Mouse (Mus musculus): ENCODE measurements around the gene Ccdc74a. TPM values are rescaled to one million over a fixed set of nuclear protein-coding genes. Genes with fewer than 3 reads are reported as not detected.
A peak's percentile ranks its signal among the peaks of the same experiment; 100 is the strongest.

Ccdc74a gene
- polyA plus RNA-seq, 1 experiment from 2014 or later = 8.2 TPM

GRCm38 (mm10) chr16:17642311-17642710, 4.0 kb upstream of the Ccdc74a start:
- no peak overlapping the region for H3K27ac ChIP-seq
- peaks cover 9% of the 10 kb centered on the region for H3K4me1 ChIP-seq (replicated peaks)
- no peak overlapping the region for H3K4me2 ChIP-seq
- no peaks in the 10 kb centered on the region for H3K27me3 ChIP-seq
- peaks cover 63% of the 10 kb centered on the region for H3K36me3 ChIP-seq
- WGBS = 90% methylated on average over 8 of the region's 8 CpGs
- ATAC-seq (ENCODE audit: insufficient number of reproducible peaks, insufficient read depth, low FRiP score, low TSS enrichment, low read depth) = no peak
- H3K9me3 ChIP-seq = no peaks in the 10 kb centered on the region
- no peak overlapping the region for H3K4me3 ChIP-seq (replicated peaks)
- H3K9ac ChIP-seq (replicated peaks) = no peak overlapping the region

GRCm38 (mm10) chr16:17643437-17643990, 2.8 kb upstream of the Ccdc74a start:
- no peaks in the 10 kb centered on the region for H3K9me3 ChIP-seq
- H3K27me3 ChIP-seq = no peaks in the 10 kb centered on the region
- no peak overlapping the region for H3K9ac ChIP-seq (replicated peaks)
- H3K4me2 ChIP-seq = no peak overlapping the region
- peaks cover 10% of the 10 kb centered on the region for H3K4me1 ChIP-seq (replicated peaks)
- no peak for ATAC-seq (ENCODE audit: insufficient number of reproducible peaks, insufficient read depth, low FRiP score, low TSS enrichment, low read depth)
- H3K27ac ChIP-seq = no peak overlapping the region
- 86% methylated on average over 4 of the region's 4 CpGs for WGBS
- peaks cover 55% of the 10 kb centered on the region for H3K36me3 ChIP-seq
- no peak overlapping the region for H3K4me3 ChIP-seq (replicated peaks)

- Histone ChIP-seq H3K4me3 (replicated peaks) (peak overlapping the region; percentile 62), H3K9me3 (no peaks in the 10 kb centered on the region), H3K36me3 (peaks cover 55% of the 10 kb centered on the region), H3K27ac (no peak overlapping the region), H3K4me2 (peak overlapping the region; percentile 86), H3K27me3 (no peaks in the 10 kb centered on the region), H3K9ac (replicated peaks) (peak overlapping the region; percentile 71), H3K4me1 (replicated peaks) (peaks cover 10% of the 10 kb centered on the region)
- ATAC-seq (ENCODE audit: insufficient number of reproducible peaks, insufficient read depth, low FRiP score, low TSS enrichment, low read depth) = peak; percentile 13; the same call in 1 of the 2 replicates
- 14% methylated on average over 1 of the region's 1 CpGs for WGBS
Observed at GRCm38 (mm10) chr16:17647156-17647555, 886 bp downstream of the Ccdc74a start.

GRCm38 (mm10) chr16:17647566-17648340, 1.5 kb downstream of the Ccdc74a start:
- H3K27me3 ChIP-seq = no peaks in the 10 kb centered on the region
- H3K36me3 ChIP-seq = peaks cover 55% of the 10 kb centered on the region
- no peak overlapping the region for H3K4me3 ChIP-seq (replicated peaks)
- 84% methylated on average over 10 of the region's 10 CpGs for WGBS
- H3K4me1 ChIP-seq (replicated peaks) = peaks cover 10% of the 10 kb centered on the region
- H3K27ac ChIP-seq = no peak overlapping the region
- no peaks in the 10 kb centered on the region for H3K9me3 ChIP-seq
- ATAC-seq (ENCODE audit: insufficient number of reproducible peaks, insufficient read depth, low FRiP score, low TSS enrichment, low read depth) = no peak
- no peak overlapping the region for H3K9ac ChIP-seq (replicated peaks)
- no peak overlapping the region; the same call in 1 of the 2 replicates for H3K4me2 ChIP-seq

- H3K36me3 ChIP-seq = peaks cover 67% of the 10 kb centered on the region
- WGBS = 89% methylated on average over 16 of the region's 16 CpGs
- H3K4me1 ChIP-seq (replicated peaks) = peaks cover 10% of the 10 kb centered on the region
- no peaks in the 10 kb centered on the region for H3K9me3 ChIP-seq
- no peak overlapping the region for H3K4me2 ChIP-seq
- 0 out of 2 replicates have a peak overlapping the region, but pooled peaks have one; percentile 23 for H3K27ac ChIP-seq
- no peak for ATAC-seq (ENCODE audit: insufficient number of reproducible peaks, insufficient read depth, low FRiP score, low TSS enrichment, low read depth)
- no peak overlapping the region for H3K9ac ChIP-seq (replicated peaks)
- H3K27me3 ChIP-seq = no peaks in the 10 kb centered on the region
- no peak overlapping the region for H3K4me3 ChIP-seq (replicated peaks)
Observed at GRCm38 (mm10) chr16:17649925-17650605, 3.8 kb downstream of the Ccdc74a start.

- no peak overlapping the region for H3K9ac ChIP-seq (replicated peaks)
Observed at GRCm38 (mm10) chr16:17650711-17651110, 4.4 kb downstream of the Ccdc74a start.

GRCm38 (mm10) chr16:17652607-17653006, 6.3 kb downstream of the Ccdc74a start:
- Histone ChIP-seq H3K36me3 (peaks cover 92% of the 10 kb centered on the region), H3K4me1 (replicated peaks) (no peaks in the 10 kb centered on the region), H3K27ac (no peak overlapping the region), H3K9me3 (no peaks in the 10 kb centered on the region), H3K27me3 (no peaks in the 10 kb centered on the region), H3K9ac (replicated peaks) (no peak overlapping the region), H3K4me3 (replicated peaks) (no peak overlapping the region), H3K4me2 (no peak overlapping the region)
- 95% methylated on average over 4 of the region's 4 CpGs for WGBS
- no peak for ATAC-seq (ENCODE audit: insufficient number of reproducible peaks, insufficient read depth, low FRiP score, low TSS enrichment, low read depth)

More at GRCm38 (mm10) chr16:17650711-17651110, 4.4 kb downstream of the Ccdc74a start:
- 92% methylated on average over 1 of the region's 1 CpGs for WGBS
- no peak overlapping the region for H3K27ac ChIP-seq
- H3K4me1 ChIP-seq (replicated peaks) = peaks cover 10% of the 10 kb centered on the region
- H3K4me2 ChIP-seq = no peak overlapping the region
- H3K27me3 ChIP-seq = no peaks in the 10 kb centered on the region
- no peaks in the 10 kb centered on the region for H3K9me3 ChIP-seq
- no peak for ATAC-seq (ENCODE audit: insufficient number of reproducible peaks, insufficient read depth, low FRiP score, low TSS enrichment, low read depth)
- H3K36me3 ChIP-seq = peaks cover 74% of the 10 kb centered on the region
- no peak overlapping the region for H3K4me3 ChIP-seq (replicated peaks)

- Histone ChIP-seq H3K4me2 (no peak overlapping the region), H3K36me3 (peaks cover 96% of the 10 kb centered on the region)
- WGBS = 93% methylated on average over 5 of the region's 5 CpGs
Observed at GRCm38 (mm10) chr16:17653601-17654000, 7.3 kb downstream of the Ccdc74a start.

GRCm38 (mm10) chr16:17654188-17654795, 8.0 kb downstream of the Ccdc74a start:
- H3K4me1 ChIP-seq (replicated peaks) = no peaks in the 10 kb centered on the region
- H3K9ac ChIP-seq (replicated peaks) = no peak overlapping the region
- H3K4me2 ChIP-seq = no peak overlapping the region
- H3K9me3 ChIP-seq = no peaks in the 10 kb centered on the region
- no peak overlapping the region for H3K27ac ChIP-seq
- no peaks in the 10 kb centered on the region for H3K27me3 ChIP-seq
- peaks cover 93% of the 10 kb centered on the region for H3K36me3 ChIP-seq
- no peak overlapping the region for H3K4me3 ChIP-seq (replicated peaks)
- WGBS = 90% methylated on average over 4 of the region's 4 CpGs
- no peak for ATAC-seq (ENCODE audit: insufficient number of reproducible peaks, insufficient read depth, low FRiP score, low TSS enrichment, low read depth)

More at GRCm38 (mm10) chr16:17653601-17654000, 7.3 kb downstream of the Ccdc74a start:
- no peaks in the 10 kb centered on the region for H3K4me1 ChIP-seq (replicated peaks)
- H3K4me3 ChIP-seq (replicated peaks) = no peak overlapping the region
- H3K9ac ChIP-seq (replicated peaks) = no peak overlapping the region
- H3K27ac ChIP-seq = no peak overlapping the region
- no peak for ATAC-seq (ENCODE audit: insufficient number of reproducible peaks, insufficient read depth, low FRiP score, low TSS enrichment, low read depth)
- no peaks in the 10 kb centered on the region for H3K27me3 ChIP-seq
- H3K9me3 ChIP-seq = no peaks in the 10 kb centered on the region

- no peak for ATAC-seq (ENCODE audit: insufficient number of reproducible peaks, insufficient read depth, low FRiP score, low TSS enrichment, low read depth)
- Histone ChIP-seq H3K4me2 (no peak overlapping the region), H3K9me3 (no peaks in the 10 kb centered on the region), H3K4me1 (replicated peaks) (no peaks in the 10 kb centered on the region), H3K27ac (no peak overlapping the region), H3K27me3 (no peaks in the 10 kb centered on the region), H3K9ac (replicated peaks) (no peak overlapping the region), H3K4me3 (replicated peaks) (no peak overlapping the region), H3K36me3 (peaks cover 95% of the 10 kb centered on the region)
- WGBS = 90% methylated on average over 5 of the region's 5 CpGs
Observed at GRCm38 (mm10) chr16:17656212-17656871, 10.1 kb downstream of the Ccdc74a start.
